Mouse (Mus musculus): Measurements from ENCODE around the gene Aspa. TPM values are rescaled to one million over a fixed set of nuclear protein-coding genes. Genes with fewer than 3 reads are reported as not detected.
A peak's percentile ranks its signal among the peaks of the same experiment; 100 is the strongest.
"Not testable (repeated sequence)": the region's sequence is repeated elsewhere in the genome, so short reads cannot be mapped to it uniquely, and the experiment has no call there.

Gene Aspa
- 1 to 10 TPM; 3.8 to 4.5 TPM for total RNA-seq (2021)
- long read RNA-seq, experiment 1, partial matches to known transcripts, result 0 of 5 reads
- long read RNA-seq, experiment 1, other reads (novel, unspliced or antisense), result 1 of 5 reads
- long read RNA-seq, experiment 2, partial matches to known transcripts, result 0 of 4 reads
- long read RNA-seq, experiment 2, other reads (novel, unspliced or antisense), result 3 of 4 reads

DNA sequence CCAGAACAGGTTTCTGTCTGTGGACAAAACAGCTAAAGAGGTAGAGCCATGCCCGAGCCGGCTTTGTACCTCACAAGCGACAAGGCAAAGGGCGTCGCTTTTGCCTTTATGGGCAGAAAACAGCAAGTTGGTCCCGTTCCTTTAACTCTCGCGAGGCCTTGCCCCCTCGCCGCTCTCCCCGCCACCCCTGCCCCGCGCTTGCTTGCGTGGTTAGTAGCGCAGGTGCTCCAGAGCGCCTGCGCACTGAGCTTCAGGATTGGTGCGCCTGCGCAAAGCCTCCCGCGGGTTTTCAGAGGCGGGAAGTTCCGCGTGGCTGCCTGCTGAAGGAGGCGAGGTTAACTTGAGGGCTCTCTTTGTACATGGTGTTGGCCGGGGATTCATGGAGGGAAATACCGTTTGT, at the start of gene Aspa, which contains the start of the genes Gm49340 and Spata22:
Aspa (minus strand) TSS at position 155 of the 400 bp plus-strand sequence.
Gm49340 (plus strand) TSS at position 300 of the 400 bp plus-strand sequence.
Spata22 (plus strand) TSS at position 300 of the 400 bp plus-strand sequence.
- no peak for DNase-seq (ENCODE audit: low spot score in 2 of 2)

DNA sequence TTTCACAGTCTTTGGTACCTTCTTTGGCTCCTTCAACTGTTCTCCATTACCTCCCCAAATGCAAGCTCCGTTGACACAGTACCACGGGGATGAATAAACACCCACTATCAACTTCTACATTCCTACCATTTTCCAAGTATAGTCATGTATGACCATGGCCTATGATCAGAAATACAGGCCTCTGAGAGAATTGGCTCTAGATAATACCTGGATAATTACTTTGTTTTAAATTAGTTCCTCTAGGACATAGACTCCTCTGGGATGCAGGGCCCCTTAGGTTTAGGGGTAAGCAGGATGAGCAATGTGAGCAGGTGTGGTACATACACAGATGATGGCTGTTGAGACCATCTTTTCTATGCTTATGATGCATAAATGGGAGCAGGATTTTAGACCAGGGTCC, 41.5 kb upstream of the Aspa start, which contains the start of gene Olfr376:
Olfr376 (plus strand) TSS at position 301 of the 400 bp plus-strand sequence.
- no peak for DNase-seq (ENCODE audit: low spot score in 2 of 2)

DNA sequence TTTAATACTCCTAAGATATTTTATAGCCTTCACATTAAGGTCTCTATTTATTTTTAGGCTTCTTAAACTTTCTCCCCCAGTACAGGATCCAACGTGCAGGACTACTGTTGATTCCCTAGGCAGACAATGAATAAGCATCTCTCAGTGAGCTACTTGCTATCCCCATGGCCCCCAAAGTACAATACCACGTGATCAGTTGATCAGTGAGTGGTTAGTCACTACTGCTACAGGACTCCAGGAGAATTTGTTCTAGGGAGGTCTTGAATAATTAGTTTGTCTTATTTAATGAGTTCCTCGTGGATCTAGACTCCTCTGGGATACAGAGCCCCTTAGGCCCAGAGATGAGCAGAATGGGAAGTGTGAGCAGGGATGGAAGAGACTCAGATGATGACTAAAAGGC, 21.1 kb upstream of the Aspa start, which contains the start of gene Olfr20:
Olfr20 (plus strand) TSS at position 301 of the 400 bp plus-strand sequence.
- DNase-seq (ENCODE audit: low spot score in 2 of 2), result no peak

DNA sequence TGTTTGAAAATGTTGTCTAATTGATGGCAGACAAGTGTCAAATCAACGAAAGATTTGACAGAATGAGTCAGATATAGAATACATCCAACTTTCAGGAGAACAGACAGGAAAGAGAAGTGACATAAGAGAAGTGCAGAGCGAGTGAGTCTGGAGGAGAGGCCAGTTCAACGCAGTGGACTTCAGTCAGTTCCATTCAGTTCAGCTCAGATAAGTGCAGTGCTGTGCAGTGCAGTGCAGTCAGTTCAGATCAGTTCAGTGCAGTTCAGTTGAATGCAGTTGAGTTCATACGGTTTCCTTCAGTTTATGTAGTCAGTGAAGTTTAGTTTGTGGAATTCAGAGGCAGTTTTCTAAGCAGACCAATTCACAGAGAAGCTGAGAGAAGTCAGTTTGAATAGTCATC, 7.5 kb upstream of the Aspa start:
- DNase-seq (ENCODE audit: low spot score in 2 of 2), result no peak

DNA sequence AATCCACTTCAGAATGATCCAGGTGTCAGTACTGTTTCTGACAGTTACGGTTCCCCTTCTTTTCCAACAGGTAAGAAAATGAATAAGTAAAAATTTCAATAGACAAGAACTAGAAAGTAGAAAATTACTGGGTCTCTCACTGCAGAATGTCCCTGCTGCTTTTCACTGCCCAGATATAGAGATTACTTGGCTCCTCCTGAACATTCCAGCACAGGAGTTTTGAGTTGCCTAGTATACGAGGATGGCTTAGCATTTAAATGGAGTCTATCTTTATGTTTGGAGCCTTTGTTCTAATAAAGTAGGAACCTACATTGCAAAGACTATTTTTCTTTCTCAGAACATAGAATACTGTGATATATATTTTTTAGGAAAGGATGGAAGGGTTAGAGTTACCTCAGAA, 4.0 kb upstream of the Aspa start:
- no peak for DNase-seq (ENCODE audit: low spot score in 2 of 2)

DNA sequence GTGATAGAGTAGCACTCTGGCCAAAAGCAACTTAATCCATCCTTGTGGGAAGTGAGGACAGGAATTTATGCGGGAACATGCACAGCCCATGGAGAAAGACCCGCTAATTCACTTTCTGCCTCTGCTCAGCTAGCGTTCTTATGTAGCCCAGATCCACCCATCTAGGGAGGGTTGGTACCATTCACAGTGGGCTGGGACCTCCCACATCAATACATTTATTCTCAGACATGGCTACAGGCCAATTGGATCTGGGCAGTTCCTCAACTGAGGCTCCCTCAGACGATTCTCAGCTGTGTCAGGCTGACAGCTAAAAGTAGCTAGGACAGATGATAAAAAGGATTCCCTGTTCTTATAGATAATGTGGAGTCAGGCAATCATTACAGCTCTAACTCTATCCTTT, 2.0 kb downstream of the Aspa start:
- DNase-seq (ENCODE audit: low spot score in 2 of 2), result no peak

DNA sequence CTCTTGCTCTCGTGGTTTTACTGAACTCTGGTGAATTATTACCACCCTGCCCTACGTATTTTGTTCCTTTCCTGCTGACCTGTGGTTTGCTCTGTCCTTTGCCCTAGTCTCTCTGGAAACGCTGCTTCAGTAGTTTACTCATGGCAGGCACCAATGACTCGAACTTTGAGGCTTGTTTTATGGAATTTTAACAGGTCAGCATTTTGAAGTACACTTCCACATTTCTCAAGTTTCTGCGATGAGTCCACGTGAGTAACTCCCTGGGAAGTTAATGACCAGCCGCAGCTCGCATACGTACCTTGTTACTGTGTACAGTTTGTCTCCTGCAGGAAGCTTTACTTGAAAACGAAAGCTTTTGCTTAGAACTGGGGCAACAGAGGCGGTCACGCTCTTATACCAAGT, 2.9 kb downstream of the Aspa start:
- DNase-seq (ENCODE audit: low spot score in 2 of 2), result no peak

DNA sequence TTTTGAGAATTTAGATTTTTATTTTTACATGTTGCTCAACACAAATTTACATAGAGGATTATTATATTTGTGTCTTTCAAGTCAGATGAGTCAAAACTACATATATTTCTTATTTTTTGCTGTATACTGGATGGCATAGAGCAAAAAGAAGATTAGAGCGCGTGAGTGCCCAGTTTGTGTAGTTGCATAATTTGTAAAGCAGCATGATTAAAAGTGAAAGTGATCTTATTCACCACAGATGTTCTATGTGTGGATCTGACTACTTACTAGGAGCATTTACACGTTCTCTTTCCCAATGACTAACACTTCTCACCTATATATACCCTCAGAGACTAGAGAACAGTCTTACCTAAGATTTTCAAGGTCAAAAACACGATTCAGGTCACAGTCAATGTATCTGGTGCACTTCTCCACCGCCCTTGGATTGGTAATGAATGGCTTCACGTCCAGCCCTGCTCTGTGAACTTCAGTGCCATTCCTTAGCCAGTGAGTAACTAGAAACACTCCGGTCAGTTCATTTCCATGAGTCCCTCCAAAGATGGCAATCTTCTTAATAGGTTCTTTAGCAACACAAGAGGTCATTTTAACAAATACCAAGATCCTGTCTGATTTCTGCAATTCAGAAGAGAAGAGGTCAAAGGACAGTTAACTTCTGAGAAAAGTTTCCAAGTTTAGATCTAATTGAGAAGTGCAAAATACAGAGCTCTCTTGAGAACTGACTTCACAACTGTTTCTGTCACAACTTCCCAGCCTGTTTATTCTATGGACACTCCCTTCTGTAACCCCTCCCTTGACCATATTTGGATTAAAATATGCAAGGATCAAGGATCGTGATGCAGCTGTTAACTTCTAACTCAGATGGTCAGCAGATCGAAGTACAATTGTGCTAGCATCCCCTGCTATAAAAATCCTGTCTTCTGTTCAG, 5.2 kb downstream of the Aspa start:
- no peak for DNase-seq (ENCODE audit: low spot score in 2 of 2)

DNA sequence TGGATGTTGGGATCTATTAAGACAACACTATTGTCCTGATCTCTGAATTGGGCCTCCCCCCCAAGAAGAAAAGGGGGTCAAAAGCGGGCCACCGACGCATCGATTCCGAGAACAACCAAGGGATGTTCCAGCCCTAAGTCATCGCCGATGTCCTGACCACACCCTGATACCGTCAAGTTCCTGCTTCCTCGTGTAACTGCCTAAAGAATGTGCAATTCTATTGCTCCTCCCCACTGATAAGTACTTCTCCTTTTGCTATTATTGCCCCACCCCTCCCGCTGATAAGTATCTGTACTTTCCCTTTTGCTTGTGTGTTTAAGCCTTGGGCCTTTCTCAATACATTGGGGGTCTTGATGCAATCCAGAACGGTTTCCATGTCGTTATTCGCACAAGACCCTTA, 8.3 kb downstream of the Aspa start:
- not testable (repeated sequence) for DNase-seq (ENCODE audit: low spot score in 2 of 2)

DNA sequence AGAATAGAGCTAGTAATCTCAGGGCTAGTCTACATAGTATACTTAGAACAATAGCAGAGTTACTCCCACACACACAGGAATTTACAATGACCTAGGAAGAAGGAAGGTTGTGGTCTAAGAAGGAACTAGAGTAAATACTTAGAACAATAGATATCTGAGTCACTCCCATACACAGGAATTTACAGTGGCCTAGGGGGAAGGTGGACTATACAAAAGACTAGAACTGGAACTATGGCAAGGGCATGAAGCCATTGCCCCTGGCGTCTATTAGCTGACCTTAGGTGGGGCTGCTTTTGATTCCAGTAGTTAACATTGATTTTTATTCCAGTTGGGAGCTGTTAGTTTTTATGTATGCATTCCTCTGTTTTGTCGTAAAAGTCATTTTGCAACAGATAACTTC, 10.8 kb downstream of the Aspa start:
- DNase-seq (ENCODE audit: low spot score in 2 of 2), result not testable (repeated sequence)

DNA sequence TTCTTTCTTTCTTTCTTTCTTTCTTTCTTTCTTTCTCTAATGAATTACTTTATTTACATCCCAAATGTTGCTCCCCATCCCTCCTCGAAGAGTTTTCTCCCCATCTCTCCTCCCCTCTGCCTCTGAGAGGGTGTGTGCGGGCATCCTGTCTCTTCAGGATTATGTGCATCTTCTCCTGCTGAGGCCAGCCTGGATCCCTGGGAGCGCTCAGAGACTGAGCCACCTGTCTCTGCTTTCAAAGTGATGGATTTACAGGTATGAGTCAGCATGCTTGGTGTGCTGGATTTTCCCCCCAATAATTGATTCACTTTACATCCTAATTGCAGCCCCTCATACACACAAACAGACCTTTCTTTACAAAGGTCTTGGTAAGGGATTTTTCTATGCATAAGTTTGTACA, 13.4 kb downstream of the Aspa start:
- no peak for DNase-seq (ENCODE audit: low spot score in 2 of 2)

DNA sequence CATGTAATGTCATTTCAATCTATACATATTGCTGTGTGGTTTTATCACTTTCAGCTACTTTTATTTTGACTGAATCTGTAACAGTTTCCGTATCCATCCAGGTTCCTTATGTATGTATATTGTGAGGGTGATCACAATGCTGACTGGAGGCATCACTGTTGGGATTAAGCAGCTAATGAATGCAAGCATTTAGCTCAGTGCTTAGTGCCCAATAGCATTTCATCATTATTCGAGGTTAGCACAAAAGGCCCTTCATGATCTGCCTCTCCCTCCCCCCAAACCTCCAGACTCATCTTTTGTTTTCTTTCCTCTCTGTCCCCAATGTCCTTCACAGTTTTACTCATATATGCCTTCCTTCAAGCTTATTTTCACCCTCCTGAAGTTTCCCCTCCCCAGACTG, 26.3 kb downstream of the Aspa start:
- DNase-seq (ENCODE audit: low spot score in 2 of 2), result no peak

DNA sequence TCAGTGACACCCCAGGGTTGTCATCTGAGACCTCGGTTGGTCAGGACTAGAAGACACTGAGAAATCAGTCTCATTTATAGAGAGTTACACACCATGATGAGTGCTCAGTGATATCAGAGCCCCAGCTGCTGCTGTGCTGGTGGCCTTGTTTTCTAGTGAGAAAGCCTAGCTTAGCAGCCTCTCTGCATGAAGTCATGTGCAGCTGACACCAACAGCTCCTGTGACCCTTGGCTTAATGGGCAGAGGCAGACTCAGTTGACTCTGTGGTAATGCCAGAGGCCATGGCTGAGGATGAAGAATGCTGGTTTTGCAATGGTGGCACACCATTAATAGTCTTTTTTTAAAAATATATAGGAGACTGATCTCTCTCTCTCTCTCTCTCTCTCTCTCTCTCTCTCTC, 39.8 kb downstream of the Aspa start:
- no peak for DNase-seq (ENCODE audit: low spot score in 2 of 2)

DNA sequence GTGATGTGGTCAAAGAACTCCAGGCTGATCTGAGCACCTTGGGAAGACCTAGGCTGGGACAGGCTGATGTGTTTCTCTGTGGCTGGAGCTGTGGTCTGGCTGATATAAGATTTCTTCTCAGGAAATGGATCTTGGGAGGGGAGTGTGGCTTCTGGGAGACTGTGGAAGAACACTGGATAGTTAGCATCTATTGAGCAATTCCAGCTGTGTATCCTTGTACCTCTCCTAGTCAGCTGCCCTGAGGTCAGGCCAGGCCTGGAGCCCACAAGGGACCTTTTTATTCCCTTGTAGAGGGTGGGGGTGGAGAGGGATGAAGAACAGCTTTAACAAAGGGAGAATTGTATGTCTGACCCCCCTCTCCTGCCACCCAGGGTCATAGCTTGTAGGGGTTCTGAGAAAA, 45.0 kb downstream of the Aspa start:
- DNase-seq (ENCODE audit: low spot score in 2 of 2), result no peak

DNA sequence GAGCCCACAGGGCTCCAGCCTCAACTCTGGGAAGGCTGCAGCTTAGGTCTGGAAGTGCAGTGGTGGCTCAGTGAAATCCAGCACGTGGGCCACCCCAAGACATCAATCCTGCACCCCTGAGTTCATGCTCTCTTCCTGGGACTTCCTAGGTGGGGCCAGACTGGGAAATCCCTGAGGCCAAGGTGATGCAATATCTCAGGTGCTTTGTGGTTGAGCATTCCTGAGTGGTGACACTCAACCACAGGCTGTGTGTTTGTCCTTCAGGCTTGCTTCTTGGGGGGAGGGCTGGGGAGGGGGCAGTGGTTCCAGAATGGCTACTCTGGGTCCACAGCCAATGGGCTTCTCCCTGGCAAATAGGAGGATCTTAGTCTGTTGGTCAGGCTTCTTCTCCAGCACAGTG, 45.5 kb downstream of the Aspa start:
- no peak for DNase-seq (ENCODE audit: low spot score in 2 of 2)

DNA sequence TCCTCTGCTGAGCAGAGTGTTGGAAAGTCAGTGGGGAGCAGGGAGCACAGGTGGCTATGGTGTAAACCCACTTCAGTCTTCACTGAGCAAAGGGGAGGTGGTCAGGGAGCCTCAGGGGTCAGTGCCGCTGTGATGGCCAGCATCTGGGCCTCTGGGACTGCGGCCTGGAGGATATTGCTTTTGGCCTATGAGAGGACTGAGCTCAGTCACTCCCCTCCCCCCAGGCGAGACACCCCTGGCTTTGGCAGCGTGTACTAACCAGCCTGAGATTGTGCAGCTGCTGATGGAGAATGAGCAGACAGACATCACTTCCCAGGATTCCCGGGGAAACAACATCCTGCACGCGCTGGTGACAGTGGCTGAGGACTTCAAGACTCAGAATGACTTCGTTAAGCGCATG, 46.0 kb downstream of the Aspa start:
- DNase-seq (ENCODE audit: low spot score in 2 of 2), result no peak

DNA sequence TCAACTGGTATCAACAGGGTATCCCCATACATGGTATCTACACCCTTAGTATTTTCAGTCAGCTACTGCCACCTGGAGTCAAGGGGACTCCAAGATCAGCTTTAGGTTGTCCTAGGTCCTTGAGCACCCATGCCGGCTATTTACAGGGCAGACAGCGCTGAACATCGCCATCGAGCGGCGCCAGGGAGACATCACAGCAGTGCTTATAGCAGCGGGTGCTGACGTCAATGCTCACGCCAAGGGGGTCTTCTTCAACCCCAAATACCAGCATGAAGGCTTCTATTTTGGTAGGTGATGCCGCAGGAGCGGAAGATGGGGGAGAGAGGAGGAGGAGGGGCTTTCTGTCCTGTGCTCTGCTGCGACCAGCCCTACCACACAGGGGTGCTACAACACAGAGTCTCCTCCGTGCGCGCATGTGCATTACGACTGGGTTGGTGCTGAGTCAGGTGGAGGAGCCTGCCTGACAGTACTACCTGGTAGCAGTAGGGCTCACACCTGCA, 47.8 kb downstream of the Aspa start:
- DNase-seq (ENCODE audit: low spot score in 2 of 2), result peak; percentile 67 to 70

DNA sequence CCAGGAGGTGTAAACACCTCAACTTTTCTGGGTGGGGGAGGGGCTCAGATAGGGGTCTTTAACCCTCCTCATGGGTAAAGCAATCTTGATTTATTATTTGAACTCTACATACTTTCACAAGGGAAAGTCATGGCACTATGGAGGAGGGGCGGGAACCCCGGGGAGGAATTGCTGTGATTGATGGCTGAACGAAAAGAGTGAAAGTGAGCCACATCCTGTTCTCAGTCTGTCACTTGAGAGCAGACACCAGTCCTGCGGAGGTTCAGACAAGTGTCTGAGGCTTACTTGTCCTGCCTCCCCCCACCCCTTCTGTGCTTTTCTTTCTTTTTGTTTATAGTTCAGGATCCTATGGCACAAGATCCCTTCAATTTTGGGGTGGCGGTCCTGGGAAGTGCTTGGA, 48.7 kb downstream of the Aspa start:
- DNase-seq (ENCODE audit: low spot score in 2 of 2), result no peak

DNA sequence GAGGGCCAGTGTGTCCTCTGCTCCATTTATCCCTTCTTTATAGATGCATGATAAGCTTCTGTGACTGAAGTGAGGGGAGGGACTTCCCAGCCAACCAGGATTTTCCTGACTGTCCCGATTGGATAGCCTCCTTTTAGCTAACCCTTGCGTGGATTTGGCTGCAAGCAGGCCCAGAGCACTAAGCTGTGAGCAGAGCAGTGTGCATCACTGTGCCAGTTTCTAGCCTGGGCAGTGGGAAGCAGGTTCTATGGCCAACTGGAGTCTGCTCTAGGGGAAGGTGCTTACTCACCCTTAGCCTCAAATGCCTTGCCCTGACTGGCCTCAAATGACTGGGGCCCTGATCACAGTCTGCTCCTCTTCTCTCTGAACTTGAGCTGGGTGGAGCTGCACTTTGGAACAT, 54.6 kb downstream of the Aspa start:
- no peak for DNase-seq (ENCODE audit: low spot score in 2 of 2)

DNA sequence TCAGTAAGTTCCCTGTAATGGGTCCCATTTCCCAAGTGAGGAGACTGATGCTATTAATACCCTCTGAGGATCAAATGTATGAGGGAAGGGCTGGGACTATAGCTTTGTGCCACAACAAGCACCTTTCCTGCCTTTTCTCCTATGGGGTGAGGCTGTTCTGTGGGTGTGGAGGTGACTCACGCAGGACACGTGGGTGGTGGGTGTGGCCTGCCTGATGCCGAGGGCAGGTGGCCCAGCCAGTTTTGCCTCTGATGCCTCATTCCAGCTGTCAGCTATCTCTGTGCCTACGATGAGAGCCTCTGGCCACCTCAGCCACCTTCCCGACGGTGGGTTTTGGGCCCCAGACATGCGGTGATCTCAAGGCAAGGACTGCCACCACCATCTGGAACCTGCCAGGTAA, 62.1 kb downstream of the Aspa start, which contains the start of gene Trpv3:
Trpv3 (plus strand) TSS at position 122 of the 400 bp plus-strand sequence.
- no peak for DNase-seq (ENCODE audit: low spot score in 2 of 2)

DNA sequence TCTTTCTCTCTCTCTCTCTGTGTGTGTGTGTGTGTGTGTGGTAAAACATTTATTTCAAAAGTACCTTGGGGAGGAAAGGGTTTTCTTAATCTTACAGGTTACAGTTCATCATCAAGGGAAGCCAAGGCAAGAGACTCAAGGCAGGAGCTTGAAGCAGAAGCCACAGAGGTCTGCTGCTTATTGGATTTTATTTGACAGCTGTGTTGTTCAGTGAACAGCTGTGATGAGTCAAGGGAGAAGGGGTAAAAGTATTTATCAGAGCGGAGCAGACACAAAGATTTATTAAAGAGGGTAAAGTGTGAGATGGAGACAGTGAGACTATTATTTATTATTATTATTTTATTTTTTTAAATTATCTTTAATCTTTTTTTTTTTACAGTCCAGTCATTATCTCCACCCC, 68.0 kb downstream of the Aspa start:
- DNase-seq (ENCODE audit: low spot score in 2 of 2), result no peak

DNA sequence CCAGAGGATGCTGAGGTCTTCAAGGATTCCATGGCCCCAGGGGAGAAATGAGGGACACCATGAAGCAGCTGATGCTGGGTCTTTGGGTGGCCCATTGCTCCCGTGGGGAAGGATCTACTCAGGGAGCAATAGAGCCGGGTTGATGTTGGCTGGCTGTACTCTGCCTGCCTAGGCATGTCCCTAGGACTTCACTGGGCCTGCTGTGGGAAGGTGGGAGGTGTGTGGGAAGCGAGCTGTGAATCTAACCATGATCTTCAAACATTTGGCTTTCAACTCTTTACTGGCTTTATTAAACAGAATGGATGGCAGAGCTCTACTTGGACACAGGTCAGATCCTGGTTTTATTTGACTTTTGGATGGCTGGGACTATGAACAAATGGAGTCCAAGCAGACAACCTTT, 68.9 kb downstream of the Aspa start:
- DNase-seq (ENCODE audit: low spot score in 2 of 2), result no peak

Data from layer of hippocampus, postnatal 14 days (tissue).